Mouse (Mus musculus): ENCODE measurements around the gene Ccn2.

The Ccn2 gene

GRCm38 (mm10) chr10:24595250-24596002, at the start of gene Ccn2:
TSS of gene Ccn2 (plus strand) at chr10:24595442.
- DNase-seq (ENCODE audit: extremely low read depth, insufficient read length, low spot score): peak; percentile 76

GRCm38 (mm10) chr10:24552870-24553269, 42.4 kb upstream of the Ccn2 start:
- no peak for DNase-seq (ENCODE audit: extremely low read depth, insufficient read length, low spot score)

GRCm38 (mm10) chr10:24554091-24554490, 41.2 kb upstream of the Ccn2 start:
- peak; percentile 14 for DNase-seq (ENCODE audit: extremely low read depth, insufficient read length, low spot score)

GRCm38 (mm10) chr10:24558366-24558765, 36.9 kb upstream of the Ccn2 start:
- no peak for DNase-seq (ENCODE audit: extremely low read depth, insufficient read length, low spot score)

DNA sequence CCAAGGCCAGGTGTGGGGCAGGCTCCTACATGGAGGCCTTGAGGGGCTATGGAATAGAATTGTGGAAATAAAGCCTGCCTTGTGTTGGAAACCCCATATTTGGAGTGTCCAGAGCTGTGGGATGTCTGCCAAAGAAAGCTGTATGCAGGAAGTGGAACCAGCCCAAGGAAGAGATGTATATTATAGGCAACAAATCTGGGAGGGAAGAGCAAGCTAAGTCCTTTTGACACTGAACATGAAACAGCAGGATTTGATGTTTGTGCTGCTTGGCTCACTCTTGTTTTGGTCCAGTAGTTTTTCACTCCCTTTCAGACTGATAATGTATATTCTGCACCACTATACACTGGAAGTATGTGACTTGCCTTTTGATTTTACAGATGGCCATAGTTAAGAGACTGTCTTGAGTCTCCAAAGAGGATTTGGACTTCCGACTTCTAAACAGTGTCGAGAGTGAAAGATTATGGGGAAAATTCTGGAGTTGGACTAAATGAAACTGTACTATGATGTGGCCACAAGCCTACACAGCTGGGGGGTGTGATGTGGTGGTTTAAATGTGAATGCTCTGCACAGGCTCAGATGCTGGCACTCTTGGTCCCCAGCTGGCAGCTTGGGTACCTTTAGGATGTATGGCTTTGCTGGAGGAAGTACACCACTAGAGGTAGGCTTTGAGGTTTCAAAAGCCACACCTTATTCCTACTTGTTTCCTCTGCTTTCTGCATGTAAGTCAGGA, 25.4 kb upstream of the Ccn2 start:
- no peak for DNase-seq (ENCODE audit: extremely low read depth, insufficient read length, low spot score)

DNA sequence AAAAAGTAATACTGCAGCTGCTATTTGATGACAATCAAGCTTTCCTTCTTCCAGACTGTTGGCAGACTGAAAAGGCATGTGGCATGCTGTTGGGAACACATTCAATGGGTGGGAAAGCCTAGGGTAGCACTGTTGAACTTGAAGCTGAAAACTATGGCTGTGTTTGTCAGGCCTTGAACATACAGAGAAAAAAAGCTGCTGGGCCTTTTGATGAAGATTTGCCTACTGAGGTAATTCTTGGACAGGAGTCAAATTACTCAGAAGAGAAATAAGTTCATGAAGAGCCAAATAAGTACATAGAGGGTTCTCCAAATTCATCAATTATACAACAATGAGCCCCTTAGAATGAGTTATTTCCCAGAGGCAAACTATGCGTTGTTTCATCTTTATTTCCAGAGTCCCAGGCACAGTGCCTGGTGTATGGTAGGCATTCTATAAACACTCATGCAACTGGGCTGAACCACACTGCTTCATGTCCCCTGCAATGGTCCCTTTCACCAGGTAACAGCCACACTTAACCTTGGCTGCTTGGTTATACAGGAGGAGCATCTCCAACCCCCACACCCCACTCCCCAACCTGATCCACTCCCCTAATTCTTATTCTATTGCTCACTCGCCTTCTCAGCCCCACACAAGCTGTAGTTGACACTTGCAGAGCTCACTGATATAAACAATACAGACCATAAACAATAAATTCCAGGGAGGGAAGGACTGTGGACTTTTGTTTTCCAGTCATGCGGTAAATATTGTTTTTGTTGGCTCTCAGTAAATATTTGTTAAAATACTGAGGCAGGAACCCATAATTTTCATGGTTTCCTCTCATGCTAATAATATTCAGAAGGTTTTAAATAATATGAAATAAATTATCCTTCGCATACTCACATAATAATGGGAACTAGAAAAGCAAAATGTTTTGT, 22.9 kb upstream of the Ccn2 start:
- DNase-seq (ENCODE audit: extremely low read depth, insufficient read length, low spot score): no peak

DNA sequence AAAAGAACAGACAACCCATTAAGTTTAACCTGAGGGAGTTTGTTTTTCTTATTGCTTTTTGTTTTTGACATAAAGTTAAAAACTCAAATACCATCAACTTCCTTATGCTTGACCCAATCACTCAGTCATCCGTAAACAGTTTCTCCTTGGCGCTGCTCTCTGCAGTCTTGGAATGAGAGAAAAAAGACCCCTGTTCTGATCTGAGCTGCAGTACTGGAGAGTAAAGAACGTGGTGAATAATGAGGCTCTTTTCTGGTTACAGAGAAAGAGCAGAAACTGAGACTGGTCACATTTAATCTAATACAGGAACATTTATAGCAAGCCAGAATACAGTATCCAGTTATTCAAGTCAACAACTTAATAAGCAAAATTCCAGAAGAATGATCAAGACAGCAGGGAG, 21.8 kb upstream of the Ccn2 start:
- DNase-seq (ENCODE audit: extremely low read depth, insufficient read length, low spot score): no peak

DNA sequence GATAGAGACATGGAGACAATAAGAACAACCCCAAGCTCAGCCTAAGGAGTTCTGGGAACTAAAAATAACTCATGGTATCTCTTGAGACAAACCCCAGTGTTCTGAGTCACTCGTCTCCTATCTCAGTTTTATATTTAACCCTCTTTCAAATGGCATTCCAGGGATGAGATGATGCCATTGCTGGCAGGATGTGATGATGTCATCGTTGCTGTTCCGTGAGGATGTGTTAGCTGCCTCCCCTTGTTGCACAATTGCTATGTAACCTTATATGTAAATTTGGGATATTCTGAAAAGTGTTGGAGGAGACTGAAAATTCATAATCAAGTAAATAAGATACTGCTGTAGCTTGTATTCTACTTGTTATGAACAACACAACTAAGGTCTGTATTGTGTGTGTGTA, 14.2 kb upstream of the Ccn2 start:
- DNase-seq (ENCODE audit: extremely low read depth, insufficient read length, low spot score): no peak

- no peak for DNase-seq (ENCODE audit: extremely low read depth, insufficient read length, low spot score)
These were observed 6.4 kb upstream of the Ccn2 start for GRCm38 (mm10) chr10:24588824-24589223.

GRCm38 (mm10) chr10:24589238-24589637, 6.0 kb upstream of the Ccn2 start:
- DNase-seq (ENCODE audit: extremely low read depth, insufficient read length, low spot score): no peak

DNA sequence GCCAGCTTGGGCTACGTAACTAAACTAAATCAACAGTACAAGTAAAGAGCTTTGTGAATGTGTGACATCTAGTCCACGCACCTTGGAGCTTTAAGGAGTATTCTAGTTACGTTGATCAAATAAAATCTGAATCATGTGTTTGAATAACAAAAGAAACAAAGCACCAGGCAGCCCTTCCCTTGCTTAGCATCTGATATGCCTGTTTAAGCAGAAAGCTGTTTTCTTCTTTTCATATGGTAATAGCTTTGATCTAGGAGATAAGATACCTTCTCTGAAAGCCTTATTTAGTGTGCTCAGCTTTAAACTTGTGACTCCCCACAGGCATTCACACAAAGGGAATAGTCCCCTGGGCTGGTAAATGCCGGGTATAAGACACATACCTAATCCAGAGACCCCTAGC, 4.7 kb upstream of the Ccn2 start:
- no peak for DNase-seq (ENCODE audit: extremely low read depth, insufficient read length, low spot score)

- DNase-seq (ENCODE audit: extremely low read depth, insufficient read length, low spot score): no peak
These were observed 4.1 kb upstream of the Ccn2 start for GRCm38 (mm10) chr10:24591136-24591535.

DNA sequence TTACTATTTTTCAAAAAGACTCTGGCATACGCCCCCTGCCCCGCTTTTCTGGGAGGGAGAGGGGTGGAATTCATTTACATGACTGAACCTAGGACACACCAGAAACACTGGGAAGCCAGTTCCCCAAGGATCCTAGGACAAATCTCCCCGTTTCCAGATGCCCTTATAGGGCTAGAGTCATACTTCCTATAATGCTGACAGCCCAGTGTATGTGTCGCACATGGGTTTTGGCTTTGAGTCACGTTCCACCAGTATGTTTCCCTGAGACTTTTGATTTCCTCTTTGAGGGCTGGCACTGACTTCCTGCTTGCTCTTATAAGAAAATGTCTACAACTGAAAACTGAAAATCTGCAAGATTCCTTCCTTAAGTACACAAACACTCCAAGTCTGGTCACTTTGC, 3.5 kb upstream of the Ccn2 start:
- no peak for DNase-seq (ENCODE audit: extremely low read depth, insufficient read length, low spot score)

DNA sequence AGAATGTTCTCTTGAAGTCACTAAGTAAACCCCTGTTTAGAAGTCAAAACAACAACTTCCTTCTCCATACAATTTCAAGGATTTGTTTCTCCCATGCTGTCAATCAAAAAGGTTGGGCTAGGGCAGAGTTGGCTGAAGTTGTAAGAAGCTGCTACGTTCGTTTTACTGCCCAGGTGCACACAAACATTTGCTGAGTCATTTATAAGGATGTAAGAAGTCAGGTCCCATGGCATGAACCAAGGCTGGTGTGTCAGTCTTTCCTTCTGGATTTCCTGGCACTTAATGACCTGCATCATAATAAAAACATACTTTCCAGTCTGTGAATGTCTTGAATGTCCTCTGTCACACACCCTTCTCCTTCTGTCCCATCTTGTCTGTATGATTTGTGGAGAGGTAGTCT, 2.9 kb upstream of the Ccn2 start:
- no peak for DNase-seq (ENCODE audit: extremely low read depth, insufficient read length, low spot score)

- DNase-seq (ENCODE audit: extremely low read depth, insufficient read length, low spot score): no peak
These were observed 2.3 kb upstream of the Ccn2 start for GRCm38 (mm10) chr10:24592969-24593368.

- no peak for DNase-seq (ENCODE audit: extremely low read depth, insufficient read length, low spot score)
These were observed 1.7 kb upstream of the Ccn2 start for GRCm38 (mm10) chr10:24593556-24593955.

- DNase-seq (ENCODE audit: extremely low read depth, insufficient read length, low spot score): peak; percentile 18
These were observed 994 bp downstream of the Ccn2 start for GRCm38 (mm10) chr10:24596003-24596868.

GRCm38 (mm10) chr10:24596869-24597339, 1.7 kb downstream of the Ccn2 start:
- no peak for DNase-seq (ENCODE audit: extremely low read depth, insufficient read length, low spot score)

DNA sequence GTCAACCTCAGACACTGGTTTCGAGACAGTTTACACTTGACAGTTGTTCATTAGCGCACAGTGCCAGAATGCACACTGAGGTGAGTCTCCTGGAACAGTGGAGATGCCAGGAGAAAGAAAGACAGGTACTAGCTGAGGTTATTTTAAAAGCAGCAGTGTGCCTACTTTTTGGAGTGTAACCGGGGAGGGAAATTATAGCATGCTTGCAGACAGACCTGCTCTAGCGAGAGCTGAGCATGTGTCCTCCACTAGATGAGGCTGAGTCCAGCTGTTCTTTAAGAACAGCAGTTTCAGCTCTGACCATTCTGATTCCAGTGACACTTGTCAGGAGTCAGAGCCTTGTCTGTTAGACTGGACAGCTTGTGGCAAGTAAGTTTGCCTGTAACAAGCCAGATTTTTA, 2.5 kb downstream of the Ccn2 start:
- DNase-seq (ENCODE audit: extremely low read depth, insufficient read length, low spot score): no peak

DNA sequence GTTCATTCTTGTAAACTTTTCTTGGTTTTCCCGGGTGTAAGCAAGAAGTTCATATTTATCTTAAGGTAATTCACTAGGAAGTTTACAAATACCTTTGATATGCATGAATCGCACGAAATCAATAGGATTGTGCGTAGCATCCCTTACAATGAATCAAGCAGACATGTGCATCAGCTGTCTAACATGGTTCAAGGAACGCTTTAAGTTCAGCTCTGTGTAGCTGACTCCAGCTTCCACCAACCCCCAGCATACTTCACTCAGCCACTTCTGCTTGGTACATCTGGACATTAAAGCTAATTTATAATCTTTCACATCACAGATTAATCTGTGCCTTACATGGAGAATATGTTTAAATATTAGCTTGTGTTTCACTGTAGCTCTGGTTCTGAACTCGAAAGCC, 3.5 kb downstream of the Ccn2 start:
- DNase-seq (ENCODE audit: extremely low read depth, insufficient read length, low spot score): no peak

Data from 3134 (cell line).